Mouse (Mus musculus) MEL (cell line): ENCODE results near the gene Prtn3. TPM values are rescaled to one million over a fixed set of nuclear protein-coding genes. Genes with fewer than 3 reads are reported as not detected.

Experiments used
- DNase-seq: peaks from one replicate; pipeline ENCODE4 v3.0.0; 2011; ENCODE audit warnings: low read depth, low spot score
- H3K27ac ChIP-seq: 2 replicates; pipeline ENCODE4 v1.5.1; 2012; ENCODE audit warnings: low read depth, mild to moderate bottlenecking, control low read depth, low read length, moderate library complexity; ENCODE audit not compliant: control insufficient read depth
- H3K27me3 ChIP-seq, 2 experiments: fragments of 150-350 bp in 1 of 2; sonication (generic) in 1 of 2; 2 replicates each; pipeline ENCODE4 v1.6.1; 2012; ENCODE audit warnings: low read length in 2 of 2, mild to moderate bottlenecking in 2 of 2, improper control_type of control experiment in 1 of 2, moderate library complexity in 1 of 2; ENCODE audit not compliant: insufficient read depth in 2 of 2, control insufficient read depth in 1 of 2
- H3K36me3 ChIP-seq, 2 experiments: 2 replicates each; pipeline ENCODE4 v1.6.1; 2012 to 2014; ENCODE audit warnings: low read length in 2 of 2, improper control_type of control experiment in 1 of 2, inconsistent platforms in 1 of 2, mild to moderate bottlenecking in 1 of 2; ENCODE audit not compliant: insufficient read depth in 2 of 2, control insufficient read depth in 1 of 2
- H3K4me1 ChIP-seq, 2 experiments: fragments of 150-350 bp in 1 of 2; sonication (generic) in 1 of 2; 2 replicates each; pipeline ENCODE4 v1.6.1; 2012; ENCODE audit warnings: low read length in 2 of 2, improper control_type of control experiment in 1 of 2, mild to moderate bottlenecking in 1 of 2; ENCODE audit not compliant: insufficient read depth in 2 of 2, control insufficient read depth in 1 of 2
- H3K4me3 ChIP-seq, 2 experiments: fragments of 150-350 bp in 1 of 2; sonication (generic) in 1 of 2; 2 replicates each; pipeline ENCODE4 v1.5.1; 2012; ENCODE audit warnings: low read depth in 2 of 2, low read length in 2 of 2, mild to moderate bottlenecking in 2 of 2, moderate library complexity in 2 of 2, control low read depth in 1 of 2, improper control_type of control experiment in 1 of 2; ENCODE audit not compliant: control insufficient read depth in 1 of 2, insufficient read depth in 1 of 2
- H3K79me2 ChIP-seq: 2 replicates; pipeline ENCODE4 v1.6.1; 2012; ENCODE audit warnings: mild to moderate bottlenecking, low read length, moderate library complexity; ENCODE audit not compliant: control insufficient read depth, poor library complexity, insufficient read depth
- H3K9ac ChIP-seq: 2 replicates; pipeline ENCODE4 v1.6.1; 2012; ENCODE audit warnings: low read depth, mild to moderate bottlenecking, control low read depth, low read length, moderate library complexity; ENCODE audit not compliant: control insufficient read depth, poor library complexity, severe bottlenecking
- H3K9me3 ChIP-seq: fragments of 150-350 bp; sonication (generic); replicated peaks from 2 replicates; pipeline ENCODE4 v1.6.1; 2012; ENCODE audit warnings: mild to moderate bottlenecking, low read length, improper control_type of control experiment, moderate library complexity; ENCODE audit not compliant: insufficient read depth
- CHD2 ChIP-seq: IDR thresholded peaks from 2 replicates; pipeline ENCODE4 v1.6.1; 2011; ENCODE audit warnings: low read length, improper control_type of control experiment
- E2F4 ChIP-seq: IDR thresholded peaks from 2 replicates; pipeline ENCODE4 v1.6.1; 2011; ENCODE audit warnings: low read depth, low read length, improper control_type of control experiment, borderline replicate concordance
- ELF1 ChIP-seq: IDR thresholded peaks from 2 replicates; pipeline ENCODE4 v1.6.1; 2014; ENCODE audit warnings: low read depth, mild to moderate bottlenecking, inconsistent platforms, low read length, improper control_type of control experiment, moderate library complexity
- EP300 ChIP-seq, 2 experiments: IDR thresholded peaks; 2 replicates each; pipeline ENCODE4 v1.6.1; 2011; ENCODE audit warnings: improper control_type of control experiment in 2 of 2, low read length in 2 of 2, low read depth in 1 of 2, mild to moderate bottlenecking in 1 of 2
- ETS1 ChIP-seq: IDR thresholded peaks from 2 replicates; pipeline ENCODE4 v1.6.1; 2012; ENCODE audit warnings: low read depth, mild to moderate bottlenecking, inconsistent platforms, low read length, improper control_type of control experiment, moderate library complexity
- GATA1 ChIP-seq: IDR thresholded peaks from 2 replicates; pipeline ENCODE4 v1.6.1; 2011; ENCODE audit warnings: low read depth, low read length, improper control_type of control experiment
- HCFC1 ChIP-seq: IDR thresholded peaks from 2 replicates; pipeline ENCODE4 v1.6.1; 2012; ENCODE audit warnings: low read depth, mild to moderate bottlenecking, inconsistent platforms, low read length, improper control_type of control experiment, moderate library complexity
- JUND ChIP-seq: IDR thresholded peaks from 2 replicates; pipeline ENCODE4 v1.6.1; 2011; ENCODE audit warnings: low read depth, mild to moderate bottlenecking, improper control_type of control experiment, low read length
- KAT2A ChIP-seq: conservative IDR thresholded peaks from 2 replicates; pipeline ENCODE4 v1.6.1; 2012; ENCODE audit warnings: low read depth, low read length, improper control_type of control experiment, inconsistent platforms
- MAFK ChIP-seq: IDR thresholded peaks from 2 replicates; pipeline ENCODE4 v1.6.1; 2011; ENCODE audit warnings: low read depth, mild to moderate bottlenecking, low read length, improper control_type of control experiment, borderline replicate concordance
- MAX ChIP-seq: IDR thresholded peaks from 2 replicates; pipeline ENCODE4 v1.6.1; 2011; ENCODE audit warnings: low read length, improper control_type of control experiment
- MAZ ChIP-seq: IDR thresholded peaks from 2 replicates; pipeline ENCODE4 v1.6.1; 2012; ENCODE audit warnings: low read depth, mild to moderate bottlenecking, inconsistent platforms, low read length, improper control_type of control experiment
- MEF2A ChIP-seq: IDR thresholded peaks from 2 replicates; pipeline ENCODE4 v1.6.1; 2014; ENCODE audit warnings: low read depth, mild to moderate bottlenecking, inconsistent platforms, low read length, improper control_type of control experiment; ENCODE audit not compliant: poor library complexity, insufficient replicate concordance, severe bottlenecking; ENCODE audit errors: extremely low read depth
- MXI1 ChIP-seq: IDR thresholded peaks from 2 replicates; pipeline ENCODE4 v1.6.1; 2011; ENCODE audit warnings: mild to moderate bottlenecking, low read depth, low read length, improper control_type of control experiment
- NELFE ChIP-seq: IDR thresholded peaks from 2 replicates; pipeline ENCODE4 v1.6.1; 2011; ENCODE audit warnings: low read depth, low read length, improper control_type of control experiment
- POLR2A ChIP-seq, 2 experiments: IDR thresholded peaks; 2 replicates each; pipeline ENCODE4 v1.6.1; 2011 to 2012; ENCODE audit warnings: low read length in 2 of 2, mild to moderate bottlenecking in 2 of 2, control low read depth in 1 of 2, improper control_type of control experiment in 1 of 2, low read depth in 1 of 2, moderate library complexity in 1 of 2; ENCODE audit not compliant: control insufficient read depth in 1 of 2, insufficient read depth in 1 of 2, poor library complexity in 1 of 2
- POLR2AphosphoS2 ChIP-seq: IDR thresholded peaks from 2 replicates; pipeline ENCODE4 v1.6.1; 2011; ENCODE audit warnings: low read length, improper control_type of control experiment
- POLR2AphosphoS5 ChIP-seq: IDR thresholded peaks from 2 replicates; pipeline ENCODE4 v1.6.1; 2012; ENCODE audit warnings: low read depth, borderline replicate concordance, mild to moderate bottlenecking, inconsistent platforms, low read length, moderate library complexity, mixed read lengths
- RAD21 ChIP-seq: IDR thresholded peaks from 2 replicates; pipeline ENCODE4 v1.6.1; 2011; ENCODE audit warnings: mild to moderate bottlenecking, low read depth, low read length, improper control_type of control experiment
- SIN3A ChIP-seq: IDR thresholded peaks from 2 replicates; pipeline ENCODE4 v1.6.1; 2012; ENCODE audit warnings: low read length, improper control_type of control experiment, inconsistent platforms
- SMC3 ChIP-seq: IDR thresholded peaks from 2 replicates; pipeline ENCODE4 v1.6.1; 2011; ENCODE audit warnings: low read depth, low read length, improper control_type of control experiment
- TAL1 ChIP-seq: IDR thresholded peaks from 2 replicates; pipeline ENCODE4 v1.6.1; 2012; ENCODE audit warnings: mild to moderate bottlenecking, inconsistent platforms, low read length, moderate library complexity, mixed read lengths
- TBP ChIP-seq: IDR thresholded peaks from 2 replicates; pipeline ENCODE4 v1.8.0; 2011; ENCODE audit warnings: low read depth, low read length, improper control_type of control experiment
- TCF12 ChIP-seq: IDR thresholded peaks from 2 replicates; pipeline ENCODE4 v1.6.1; 2014; ENCODE audit warnings: low read depth, mild to moderate bottlenecking, inconsistent platforms, low read length, improper control_type of control experiment, moderate library complexity
- UBTF ChIP-seq: IDR thresholded peaks from 2 replicates; pipeline ENCODE4 v1.6.1; 2012; ENCODE audit warnings: low read depth, mild to moderate bottlenecking, inconsistent platforms, low read length, improper control_type of control experiment, moderate library complexity, borderline replicate concordance; ENCODE audit not compliant: insufficient read depth
- USF1 ChIP-seq: IDR thresholded peaks from 2 replicates; pipeline ENCODE4 v1.6.1; 2014; ENCODE audit warnings: low read depth, mild to moderate bottlenecking, inconsistent platforms, low read length, improper control_type of control experiment, moderate library complexity
- USF2 ChIP-seq, 2 experiments: IDR thresholded peaks; 2 replicates each; pipeline ENCODE4 v1.6.1; 2011 to 2012; ENCODE audit warnings: improper control_type of control experiment in 2 of 2, low read length in 2 of 2, borderline replicate concordance in 1 of 2, inconsistent platforms in 1 of 2, low read depth in 1 of 2, mild to moderate bottlenecking in 1 of 2; ENCODE audit not compliant: insufficient read depth in 1 of 2
- ZKSCAN1 ChIP-seq: IDR thresholded peaks from 2 replicates; pipeline ENCODE4 v1.6.1; 2012; ENCODE audit warnings: low read depth, mild to moderate bottlenecking, inconsistent platforms, low read length, improper control_type of control experiment, moderate library complexity
- ZMIZ1 ChIP-seq: IDR thresholded peaks from 2 replicates; pipeline ENCODE4 v1.6.1; 2012; ENCODE audit warnings: low read depth, mild to moderate bottlenecking, inconsistent platforms, low read length, improper control_type of control experiment, moderate library complexity
- ZNF384 ChIP-seq: IDR thresholded peaks from 2 replicates; pipeline ENCODE4 v1.6.1; 2012; ENCODE audit warnings: low read depth, mild to moderate bottlenecking, inconsistent platforms, low read length, improper control_type of control experiment
- polyA plus RNA-seq, 2 experiments: library from polyadenylated mRNA; stranded (reverse) in 1 of 2; unstranded in 1 of 2; fragments of >175 nt in 1 of 2; fragments of >200 nt in 1 of 2; gene quantifications; 2 replicates each; pipeline versions ENCODE4 v1.2.1 to v1.2.4; 2012; ENCODE audit warnings: low replicate concordance in 2 of 2, low read depth in 1 of 2; ENCODE audit not compliant: insufficient read length in 2 of 2, insufficient read depth in 1 of 2, missing spikeins in 1 of 2
- total RNA-seq: library from RNA; depleted of rRNA; stranded (reverse); fragments of 300-350 nt; gene quantifications from 2 replicates; pipeline ENCODE4 v1.2.3, GENCODE M21; 2012

The Prtn3 gene
- total and polyA plus RNA-seq, 3 experiments: 11.2 to 31.5 TPM; not detected in 1

- H3K4me1 ChIP-seq: peaks cover 6 to 16% of the 10 kb centered on the region in 2 experiments; a peak in 3 of 4 replicates
- TF ChIP-seq USF2 (IDR thresholded peaks at IDR 0.05; ENCODE audit: borderline replicate concordance in 1 of 2, insufficient read depth in 1 of 2, low read depth in 1 of 2, low read length in 2 of 2): no peak
- TF ChIP-seq, all 39 proteins: peak for 0
- H3K4me3 ChIP-seq: peak overlapping the region; percentile 23 to 31; a peak in 2 of 4 replicates
These were observed 474 bp upstream of the Prtn3 start for GRCm38 (mm10) chr10:79873715-79874289.

DNA sequence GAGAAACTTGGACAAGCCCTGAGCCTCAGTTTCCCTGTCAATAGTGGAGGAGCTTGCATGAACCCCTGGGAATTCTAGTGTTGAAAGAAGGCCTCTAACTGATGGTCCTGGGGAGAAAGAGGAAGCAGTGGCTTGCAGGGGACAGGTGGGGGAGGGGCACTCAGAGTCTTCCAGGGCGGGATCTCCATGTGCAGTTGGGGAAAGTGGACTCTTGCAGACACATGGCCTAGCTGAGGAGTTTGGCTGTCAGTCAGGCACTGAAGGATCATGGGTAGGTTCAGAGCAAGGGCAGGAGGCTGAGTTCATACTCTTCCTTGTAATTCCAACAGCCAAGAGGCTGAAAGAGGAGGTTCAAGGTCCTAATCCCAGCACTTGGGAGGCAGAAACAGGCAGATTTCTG lies 2.9 kb downstream of the Prtn3 start:
- H3K9me3 ChIP-seq: no peaks in the 10 kb centered on the region
- H3K9ac ChIP-seq: peak overlapping the region; percentile 70
- H3K4me1 ChIP-seq: peaks cover 8 to 35% of the 10 kb centered on the region in 2 experiments; a peak in 3 of 4 replicates
- peak overlapping the region; percentile 78 for H3K27ac ChIP-seq
- no peaks in the 10 kb centered on the region for H3K79me2 ChIP-seq
- peak; percentile 92 for DNase-seq
- H3K27me3 ChIP-seq: no peaks in the 10 kb centered on the region
- peaks cover 0 to 13% of the 10 kb centered on the region in 2 experiments; a peak in 2 of 4 replicates for H3K36me3 ChIP-seq
- H3K4me3 ChIP-seq: peak overlapping the region; percentile 43 to 56
- TF ChIP-seq UBTF (no peak), POLR2AphosphoS5 (no peak), TCF12 (peak; percentile 49), MEF2A (no peak), ELF1 (peak; percentile 50; the same call in 1 of the 2 replicates), EP300 (IDR thresholded peaks at IDR 0.05; ENCODE audit: low read depth in 1 of 2, low read length in 2 of 2) (peak; percentile 58 to 64), GATA1 (0 out of 2 replicates have a peak, but pooled peaks have one; percentile 21), NELFE (peak; percentile 38; the same call in 1 of the 2 replicates), MAX (peak; percentile 87), JUND (no peak), USF1 (0 out of 2 replicates have a peak, but pooled peaks have one; percentile 3), ZNF384 (no peak), TAL1 (no peak), SIN3A (peak; percentile 66; the same call in 1 of the 2 replicates), ETS1 (peak; percentile 56; the same call in 1 of the 2 replicates), E2F4 (peak; percentile 52; the same call in 1 of the 2 replicates), POLR2A (IDR thresholded peaks at IDR 0.05; ENCODE audit: control insufficient read depth in 1 of 2, insufficient read depth in 1 of 2, low read depth in 1 of 2, low read length in 2 of 2, poor library complexity in 1 of 2) (peak; percentile 42 to 67; a peak in 2 of 4 replicates), SMC3 (no peak), MAZ (peak; percentile 51; the same call in 1 of the 2 replicates), KAT2A (no peak), USF2 (IDR thresholded peaks at IDR 0.05; ENCODE audit: borderline replicate concordance in 1 of 2, insufficient read depth in 1 of 2, low read depth in 1 of 2, low read length in 2 of 2) (no peak), HCFC1 (peak; percentile 62), ZMIZ1 (no peak), ZKSCAN1 (no peak), MXI1 (peak; percentile 94), TBP (peak; percentile 70), POLR2AphosphoS2 (no peak), RAD21 (no peak), CHD2 (peak; percentile 77), MAFK (no peak)

More at GRCm38 (mm10) chr10:79873715-79874289, 474 bp upstream of the Prtn3 start:
- Histone ChIP-seq H3K9ac (peak overlapping the region; percentile 40; the same call in 1 of the 2 replicates), H3K36me3 (peaks cover 0 to 9% of the 10 kb centered on the region in 2 experiments; a peak in 2 of 4 replicates), H3K9me3 (no peaks in the 10 kb centered on the region), H3K27me3 (no peaks in the 10 kb centered on the region), H3K79me2 (no peaks in the 10 kb centered on the region), H3K27ac (no peak overlapping the region)
- no peak for DNase-seq
